Mouse (Mus musculus) cerebellum, adult 2 months (tissue): ENCODE measurements at regions not wholly inside any gene's neighbourhood (a gene's known extent, or its start where the extent isn't known, plus 50 kb on each side); places are given as distances from the start of the nearest gene placed in this dataset.

ENCODE experiments used
- DNase-seq, 2 experiments: peaks; one replicate each; pipeline ENCODE4 v3.0.0; 2021
- H3K27ac ChIP-seq: fragments of 200-500 bp; 2 replicates; pipeline ENCODE4 v1.5.1; 2012; ENCODE audit warnings: low read length, control low read depth, inconsistent platforms; ENCODE audit not compliant: insufficient read depth
- H3K27me3 ChIP-seq: fragments of 200-500 bp; 2 replicates; pipeline ENCODE4 v1.6.1; 2012; ENCODE audit warnings: inconsistent platforms, mild to moderate bottlenecking, low read length, moderate library complexity; ENCODE audit not compliant: control insufficient read depth, insufficient read depth
- H3K4me1 ChIP-seq: fragments of 200-500 bp; 2 replicates; pipeline ENCODE4 v1.6.1; 2011; ENCODE audit warnings: low read length; ENCODE audit not compliant: control insufficient read depth, insufficient read depth
- H3K4me3 ChIP-seq: fragments of 200-500 bp; replicated peaks from 2 replicates; pipeline ENCODE3; 2011; ENCODE audit warnings: mild to moderate bottlenecking, low read depth, low read length, control low read depth; ENCODE audit not compliant: insufficient read depth
- CTCF ChIP-seq: fragments of 200-500 bp; IDR thresholded peaks from 2 replicates; pipeline ENCODE4 v1.5.1; 2011; ENCODE audit warnings: low read depth, mild to moderate bottlenecking, control low read depth, low read length, moderate library complexity, borderline replicate concordance; ENCODE audit not compliant: insufficient read depth
- POLR2A ChIP-seq: fragments of 200-500 bp; IDR thresholded peaks from 2 replicates; pipeline ENCODE4 v1.6.1; 2011; ENCODE audit warnings: low read length, control low read depth, borderline replicate concordance; ENCODE audit not compliant: insufficient read depth
- WGBS: fragments of 180-500 bp; shearing (Covaris S2); methylation state at CpG from one replicate; pipeline ENCODE4 v1.1.7; 2018; 5-methylcytosine and 5-hydroxymethylcytosine counted together

- Histone ChIP-seq H3K4me1 (no peaks in the 10 kb centered on the region), H3K27me3 (no peaks in the 10 kb centered on the region; the same call in 1 of the 2 replicates), H3K4me3 (no peak overlapping the region), H3K27ac (no peak overlapping the region)
- 75% methylated on average over 7 of the region's 7 CpGs for WGBS
- TF ChIP-seq POLR2A: no peak
- no peak for TF ChIP-seq CTCF
- DNase-seq: no peak
These were observed 87.2 kb upstream of the Podxl start for GRCm38 (mm10) chr6:31650791-31651476.

GRCm38 (mm10) chr6:31645261-31645660 is 81.5 kb upstream of the Podxl start:
- H3K4me3 ChIP-seq: no peak overlapping the region
- TF ChIP-seq CTCF (no peak), POLR2A (no peak)
- 62% methylated on average over 6 of the region's 6 CpGs for WGBS
- no peak for DNase-seq
- H3K27me3 ChIP-seq: no peaks in the 10 kb centered on the region
- H3K4me1 ChIP-seq: no peaks in the 10 kb centered on the region
- H3K27ac ChIP-seq: no peak overlapping the region

- TF ChIP-seq CTCF (no peak), POLR2A (no peak)
- Histone ChIP-seq H3K4me1 (no peaks in the 10 kb centered on the region), H3K27ac (no peak overlapping the region), H3K4me3 (no peak overlapping the region), H3K27me3 (no peaks in the 10 kb centered on the region)
- DNase-seq: no peak
- WGBS: 77% methylated on average over 5 of the region's 5 CpGs
These were observed 80.7 kb upstream of the Podxl start for GRCm38 (mm10) chr6:31644504-31644903.

GRCm38 (mm10) chr6:31642451-31642942 is 78.7 kb upstream of the Podxl start:
- no peak overlapping the region for H3K4me3 ChIP-seq
- TF ChIP-seq CTCF: no peak
- no peak overlapping the region for H3K27ac ChIP-seq
- no peaks in the 10 kb centered on the region for H3K4me1 ChIP-seq
- H3K27me3 ChIP-seq: no peaks in the 10 kb centered on the region
- DNase-seq: no peak
- 15% methylated on average over 13 of the region's 13 CpGs for WGBS

GRCm38 (mm10) chr6:31640745-31641144 is 77.0 kb upstream of the Podxl start:
- no peaks in the 10 kb centered on the region; the same call in 1 of the 2 replicates for H3K27me3 ChIP-seq
- TF ChIP-seq POLR2A: no peak
- no peak for TF ChIP-seq CTCF
- no peak for DNase-seq
- H3K27ac ChIP-seq: no peak overlapping the region
- 72% methylated on average over 2 of the region's 2 CpGs for WGBS
- no peak overlapping the region for H3K4me3 ChIP-seq
- H3K4me1 ChIP-seq: no peaks in the 10 kb centered on the region

- Histone ChIP-seq H3K27me3 (no peaks in the 10 kb centered on the region; the same call in 1 of the 2 replicates), H3K4me3 (no peak overlapping the region), H3K27ac (no peak overlapping the region), H3K4me1 (no peaks in the 10 kb centered on the region)
- peak; percentile 16 to 42 for DNase-seq
- 43% methylated on average over 2 of the region's 2 CpGs for WGBS
- TF ChIP-seq CTCF: peak; percentile 69
- no peak for TF ChIP-seq POLR2A
These were observed 75.7 kb upstream of the Podxl start for GRCm38 (mm10) chr6:31639460-31639859.

- TF ChIP-seq CTCF: no peak
- no peak for TF ChIP-seq POLR2A
- Histone ChIP-seq H3K4me1 (no peaks in the 10 kb centered on the region), H3K27ac (no peak overlapping the region), H3K27me3 (no peaks in the 10 kb centered on the region; the same call in 1 of the 2 replicates), H3K4me3 (no peak overlapping the region)
- no peak for DNase-seq
- 54% methylated on average over 13 of the region's 13 CpGs for WGBS
These were observed 74.8 kb upstream of the Podxl start for GRCm38 (mm10) chr6:31638434-31639220.

GRCm38 (mm10) chr6:31637371-31638052 is 73.7 kb upstream of the Podxl start:
- DNase-seq: no peak
- H3K4me3 ChIP-seq: no peak overlapping the region
- no peak for TF ChIP-seq CTCF
- TF ChIP-seq POLR2A: no peak
- no peak overlapping the region for H3K27ac ChIP-seq
- no peaks in the 10 kb centered on the region; the same call in 1 of the 2 replicates for H3K27me3 ChIP-seq
- 41% methylated on average over 16 of the region's 16 CpGs for WGBS
- no peaks in the 10 kb centered on the region for H3K4me1 ChIP-seq
